In the genomic region with DNA sequence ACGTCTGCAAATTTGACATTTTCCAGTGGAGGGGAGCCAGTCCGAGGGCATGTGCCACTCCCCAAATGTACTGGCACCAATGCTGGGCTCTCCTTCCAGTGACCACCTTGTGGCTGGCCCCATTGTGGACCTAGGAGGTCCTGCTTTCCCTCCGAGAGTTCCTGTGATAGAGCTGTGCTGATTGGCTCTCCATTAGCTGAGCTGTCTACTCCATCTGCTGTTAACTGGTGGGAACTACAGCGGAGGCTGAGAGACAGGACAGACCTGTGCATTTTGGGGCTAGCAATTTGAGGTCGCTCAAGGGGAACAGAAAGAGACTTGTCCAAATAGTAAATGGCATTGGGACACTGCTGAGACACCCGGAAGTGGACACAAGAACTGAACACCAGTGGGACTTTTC, we compare ENCODE assay signal across 8 mouse cellular contexts. TPM values are rescaled to one million over a fixed set of nuclear protein-coding genes. Genes with fewer than 3 reads are reported as not detected.
DNase-seq lines count a peak whose midpoint lies in the region; ATAC-seq and TF ChIP-seq lines count a peak whose summit lies in the region.
"Had no signal": no experiment of that assay in that cellular context is flagged by ENCODE, and none has a peak within 500 bp of the region (broad histone marks: within the 10 kb centered on the region; RNA-seq: fewer than 3 reads in every experiment).

No protein-coding gene starts in this region.

- no peaks in the 10 kb centered on the region for H3K36me3 ChIP-seq in forebrain, embryonic 15.5 days
- no peaks in the 10 kb centered on the region for H3K36me3 ChIP-seq in hindbrain, embryonic 14.5 days (replicated peaks; ENCODE audit: control insufficient read depth, insufficient read depth)
- H3K36me3 ChIP-seq in stomach, postnatal 0 days (ENCODE audit: control insufficient read depth, insufficient read depth, low read length), result no peaks in the 10 kb centered on the region
- H3K36me3 ChIP-seq: heart, embryonic 15.5 days had no signal

- H3K4me1 ChIP-seq in forebrain, embryonic 15.5 days, result no peaks in the 10 kb centered on the region
- no peaks in the 10 kb centered on the region for H3K4me1 ChIP-seq in hindbrain, embryonic 14.5 days (replicated peaks; ENCODE audit: control insufficient read depth, insufficient read depth, low read length)
- H3K4me1 ChIP-seq in stomach, postnatal 0 days (replicated peaks; ENCODE audit: control insufficient read depth, insufficient read depth), result no peaks in the 10 kb centered on the region
- H3K4me1 ChIP-seq: heart, embryonic 15.5 days had no signal

- no peaks in the 10 kb centered on the region for H3K27me3 ChIP-seq in forebrain, embryonic 15.5 days
- no peaks in the 10 kb centered on the region for H3K27me3 ChIP-seq in hindbrain, embryonic 14.5 days (ENCODE audit: control insufficient read depth, insufficient read depth, low read length)
- no peaks in the 10 kb centered on the region for H3K27me3 ChIP-seq in stomach, postnatal 0 days (ENCODE audit: control insufficient read depth, insufficient read depth, low read length)
- H3K27me3 ChIP-seq: heart, embryonic 15.5 days had no signal

- WGBS in forebrain, embryonic 15.5 days, result 40% methylated on average over 6 of the region's 6 CpGs
- whole genome bisulfite sequencing in hindbrain, embryonic 14.5 days, result 42% methylated on average over 6 of the region's 6 CpGs
- WGBS in stomach, postnatal 0 days, result 32% methylated on average over 6 of the region's 6 CpGs

- no peak overlapping the region for H3K4me2 ChIP-seq in forebrain, embryonic 15.5 days (replicated peaks)
- H3K4me2 ChIP-seq in hindbrain, embryonic 14.5 days (replicated peaks), result no peak overlapping the region
- no peak overlapping the region for H3K4me2 ChIP-seq in stomach, postnatal 0 days (replicated peaks; ENCODE audit: low read depth)
- H3K4me2 ChIP-seq: heart, embryonic 15.5 days had no signal

- no peak for TF ChIP-seq EP300 in stomach, postnatal 0 days (optimal IDR thresholded peaks at IDR 0.05)

- no peak overlapping the region for H3K4me3 ChIP-seq in forebrain, embryonic 15.5 days
- H3K4me3 ChIP-seq in hindbrain, embryonic 14.5 days (replicated peaks; ENCODE audit: low read length), result no peak overlapping the region
- no peak overlapping the region for H3K4me3 ChIP-seq in stomach, postnatal 0 days (ENCODE audit: low read depth, low read length)
- H3K4me3 ChIP-seq: heart, embryonic 15.5 days had no signal

- H3K27ac ChIP-seq in forebrain, embryonic 15.5 days (replicated peaks), result no peak overlapping the region
- no peak overlapping the region for H3K27ac ChIP-seq in hindbrain, embryonic 14.5 days
- no peak overlapping the region for H3K27ac ChIP-seq in stomach, postnatal 0 days (replicated peaks)
- H3K27ac ChIP-seq: heart, embryonic 15.5 days had no signal

- no peak overlapping the region for H3K9ac ChIP-seq in forebrain, embryonic 15.5 days (replicated peaks)
- no peak overlapping the region for H3K9ac ChIP-seq in hindbrain, embryonic 14.5 days
- no peak overlapping the region for H3K9ac ChIP-seq in stomach, postnatal 0 days (ENCODE audit: low read length)
- H3K9ac ChIP-seq: heart, embryonic 15.5 days had no signal

- DNase-seq in WW6 (ENCODE audit: low read depth, low spot score), result peak; percentile 14
- DNase-seq in c-Kit-positive CD71-negative TER-119-negative erythroid progenitor cells, embryonic 14.5 days (ENCODE audit: low read depth), result peak; percentile 7
- DNase-seq in hindbrain, embryonic 14.5 days (ENCODE audit: low spot score), result peak; percentile 75
- DNase-seq in layer of hippocampus, postnatal 36 days, result peak; percentile 46 to 50
- DNase-seq in lung, postnatal 4 days, result peak; percentile 45 to 73
- DNase-seq in stomach, postnatal 0 days (ENCODE audit: low spot score), result peak; percentile 55

- TF ChIP-seq CTCF in stomach, postnatal 0 days (IDR thresholded peaks at IDR 0.05; ENCODE audit: low read depth), result peak; percentile 90

- no peaks in the 10 kb centered on the region for H3K9me3 ChIP-seq in forebrain, embryonic 15.5 days
- H3K9me3 ChIP-seq in hindbrain, embryonic 14.5 days (ENCODE audit: control insufficient read depth, low read length), result no peaks in the 10 kb centered on the region
- no peaks in the 10 kb centered on the region for H3K9me3 ChIP-seq in stomach, postnatal 0 days (ENCODE audit: control insufficient read depth, low read length)
- H3K9me3 ChIP-seq: heart, embryonic 15.5 days had no signal

- ATAC-seq in forebrain, embryonic 15.5 days (replicated peaks), result peak; percentile 66
- ATAC-seq in hindbrain, embryonic 14.5 days (ENCODE audit: low FRiP score), result peak; percentile 34; the same call in 1 of the 2 replicates
- peak; percentile 63 for ATAC-seq in stomach, postnatal 0 days (ENCODE audit: low FRiP score, low TSS enrichment)

RNA-seq across cellular contexts. Expression of gene D7Ertd443e, which starts 36.6 kb away (rescaled TPM):
- polyA plus RNA-seq in forebrain, embryonic 15.5 days (2015; fragmentation: Nextera tagmentation; extraction: Ambion mirVana), result not detected in 2 replicates
- 0.07 and 0.28 TPM in 2 replicates for polyA plus RNA-seq in hindbrain, embryonic 14.5 days (2014; fragmentation: Nextera tagmentation; extraction: Ambion mirVana)
- 1 to 10 TPM; 4.4 to 4.6 TPM for total RNA-seq in layer of hippocampus, postnatal 36 days (2021)
- polyA plus RNA-seq in stomach, postnatal 0 days (2015; fragmentation: Nextera tagmentation; extraction: Ambion mirVana), result 0.38 and 0.51 TPM in 2 replicates

Comparison
In these comparisons a context has a peak if more than half of its experiments do, and no peak if none do; other contexts are left out.
1. DNase-seq: peak in every context shown above with its lines; median percentile 75 in hindbrain, embryonic 14.5 days; 59 in lung, postnatal 4 days; 55 in stomach, postnatal 0 days; 48 in layer of hippocampus, postnatal 36 days; 14 in WW6; 7 in c-Kit-positive CD71-negative TER-119-negative erythroid progenitor cells, embryonic 14.5 days.